Mouse (Mus musculus): ENCODE measurements at regions not wholly inside any gene's neighbourhood (a gene's known extent, or its start where the extent isn't known, plus 50 kb on each side); places are given as distances from the start of the nearest gene placed in this dataset.
A peak's percentile ranks its signal among the peaks of the same experiment; 100 is the strongest.

- ATAC-seq (ENCODE audit: low FRiP score) (no peak), DNase-seq (ENCODE audit: low spot score) (no peak)
- Histone ChIP-seq H3K4me3 (ENCODE audit: low read depth, low read length) (no peak overlapping the region), H3K4me1 (ENCODE audit: insufficient read depth, low read length) (no peaks in the 10 kb centered on the region), H3K9ac (replicated peaks; ENCODE audit: low read length, poor library complexity, severe bottlenecking) (no peak overlapping the region), H3K4me2 (ENCODE audit: low read depth, low read length, poor library complexity, severe bottlenecking) (no peak overlapping the region), H3K9me3 (ENCODE audit: low read length) (no peaks in the 10 kb centered on the region), H3K27me3 (ENCODE audit: insufficient read depth, low read length) (no peaks in the 10 kb centered on the region), H3K27ac (ENCODE audit: low read depth, low read length) (no peak overlapping the region), H3K36me3 (ENCODE audit: insufficient read depth, low read length) (no peaks in the 10 kb centered on the region)
- WGBS = 72% methylated on average over 4 of the region's 4 CpGs
- no peak for TF ChIP-seq CTCF (IDR thresholded peaks at IDR 0.05)
Observed at GRCm38 (mm10) chr3:36771011-36771410, 81.0 kb upstream of the Trpc3 start.

- Histone ChIP-seq H3K9me3 (ENCODE audit: low read length) (no peaks in the 10 kb centered on the region), H3K4me3 (ENCODE audit: low read depth, low read length) (no peak overlapping the region), H3K9ac (replicated peaks; ENCODE audit: low read length, poor library complexity, severe bottlenecking) (no peak overlapping the region), H3K4me1 (ENCODE audit: insufficient read depth, low read length) (no peaks in the 10 kb centered on the region), H3K4me2 (ENCODE audit: low read depth, low read length, poor library complexity, severe bottlenecking) (no peak overlapping the region), H3K36me3 (ENCODE audit: insufficient read depth, low read length) (no peaks in the 10 kb centered on the region), H3K27ac (ENCODE audit: low read depth, low read length) (no peak overlapping the region), H3K27me3 (ENCODE audit: insufficient read depth, low read length) (no peaks in the 10 kb centered on the region)
- WGBS = 18% methylated on average over 4 of the region's 4 CpGs
- DNase-seq (ENCODE audit: low spot score) (peak; percentile 58), ATAC-seq (ENCODE audit: low FRiP score) (0 out of 2 replicates have a peak, but pooled peaks have one; percentile 44)
- TF ChIP-seq CTCF (IDR thresholded peaks at IDR 0.05) = peak; percentile 32
Observed at GRCm38 (mm10) chr3:36774023-36774422, 84.1 kb upstream of the Trpc3 start.

GRCm38 (mm10) chr3:36778448-36778847 is 84.5 kb upstream of the 4932438A13Rik start:
- no peaks in the 10 kb centered on the region for H3K9me3 ChIP-seq (ENCODE audit: low read length)
- H3K4me1 ChIP-seq (ENCODE audit: insufficient read depth, low read length) = no peaks in the 10 kb centered on the region
- ATAC-seq (ENCODE audit: low FRiP score) (no peak), DNase-seq (ENCODE audit: low spot score) (no peak)
- TF ChIP-seq CTCF (IDR thresholded peaks at IDR 0.05) = no peak
- no peak overlapping the region for H3K4me2 ChIP-seq (ENCODE audit: low read depth, low read length, poor library complexity, severe bottlenecking)
- 85% methylated on average over 7 of the region's 7 CpGs for WGBS
- H3K4me3 ChIP-seq (ENCODE audit: low read depth, low read length) = no peak overlapping the region
- H3K36me3 ChIP-seq (ENCODE audit: insufficient read depth, low read length) = no peaks in the 10 kb centered on the region
- H3K27me3 ChIP-seq (ENCODE audit: insufficient read depth, low read length) = no peaks in the 10 kb centered on the region
- H3K9ac ChIP-seq (replicated peaks; ENCODE audit: low read length, poor library complexity, severe bottlenecking) = no peak overlapping the region
- no peak overlapping the region for H3K27ac ChIP-seq (ENCODE audit: low read depth, low read length)

GRCm38 (mm10) chr3:36786581-36786980 is 76.3 kb upstream of the 4932438A13Rik start:
- Histone ChIP-seq H3K4me2 (ENCODE audit: low read depth, low read length, poor library complexity, severe bottlenecking) (no peak overlapping the region), H3K4me3 (ENCODE audit: low read depth, low read length) (no peak overlapping the region), H3K9ac (replicated peaks; ENCODE audit: low read length, poor library complexity, severe bottlenecking) (no peak overlapping the region), H3K36me3 (ENCODE audit: insufficient read depth, low read length) (no peaks in the 10 kb centered on the region), H3K27ac (ENCODE audit: low read depth, low read length) (no peak overlapping the region), H3K27me3 (ENCODE audit: insufficient read depth, low read length) (no peaks in the 10 kb centered on the region), H3K9me3 (ENCODE audit: low read length) (no peaks in the 10 kb centered on the region), H3K4me1 (ENCODE audit: insufficient read depth, low read length) (no peaks in the 10 kb centered on the region)
- ATAC-seq (ENCODE audit: low FRiP score) (no peak), DNase-seq (ENCODE audit: low spot score) (no peak)
- WGBS = 72% methylated on average over 5 of the region's 5 CpGs
- TF ChIP-seq CTCF (IDR thresholded peaks at IDR 0.05) = no peak

GRCm38 (mm10) chr3:36790245-36790644 is 72.7 kb upstream of the 4932438A13Rik start:
- Histone ChIP-seq H3K36me3 (ENCODE audit: insufficient read depth, low read length) (no peaks in the 10 kb centered on the region), H3K9ac (replicated peaks; ENCODE audit: low read length, poor library complexity, severe bottlenecking) (no peak overlapping the region), H3K9me3 (ENCODE audit: low read length) (no peaks in the 10 kb centered on the region), H3K27ac (ENCODE audit: low read depth, low read length) (no peak overlapping the region), H3K4me2 (ENCODE audit: low read depth, low read length, poor library complexity, severe bottlenecking) (no peak overlapping the region), H3K4me1 (ENCODE audit: insufficient read depth, low read length) (no peaks in the 10 kb centered on the region), H3K27me3 (ENCODE audit: insufficient read depth, low read length) (no peaks in the 10 kb centered on the region), H3K4me3 (ENCODE audit: low read depth, low read length) (no peak overlapping the region)
- no peak for ATAC-seq (ENCODE audit: low FRiP score)
- no peak for DNase-seq (ENCODE audit: low spot score)
- 83% methylated on average over 4 of the region's 4 CpGs for WGBS
- TF ChIP-seq CTCF (IDR thresholded peaks at IDR 0.05) = no peak

- Histone ChIP-seq H3K4me3 (ENCODE audit: low read depth, low read length) (no peak overlapping the region), H3K27ac (ENCODE audit: low read depth, low read length) (no peak overlapping the region), H3K4me1 (ENCODE audit: insufficient read depth, low read length) (no peaks in the 10 kb centered on the region), H3K4me2 (ENCODE audit: low read depth, low read length, poor library complexity, severe bottlenecking) (no peak overlapping the region), H3K9me3 (ENCODE audit: low read length) (no peaks in the 10 kb centered on the region), H3K27me3 (ENCODE audit: insufficient read depth, low read length) (no peaks in the 10 kb centered on the region), H3K9ac (replicated peaks; ENCODE audit: low read length, poor library complexity, severe bottlenecking) (no peak overlapping the region), H3K36me3 (ENCODE audit: insufficient read depth, low read length) (no peaks in the 10 kb centered on the region)
- DNase-seq (ENCODE audit: low spot score) (no peak), ATAC-seq (ENCODE audit: low FRiP score) (no peak)
- TF ChIP-seq CTCF (IDR thresholded peaks at IDR 0.05) = no peak
- WGBS = 58% methylated on average over 4 of the region's 4 CpGs
Observed at GRCm38 (mm10) chr3:36797025-36797424, 65.9 kb upstream of the 4932438A13Rik start.
